Mouse (Mus musculus): ENCODE results near the gene Hrk. TPM values are rescaled to one million over a fixed set of nuclear protein-coding genes. Genes with fewer than 3 reads are reported as not detected.

The Hrk gene
- polyA plus RNA-seq (2016; fragmentation: Nextera tagmentation; extraction: Ambion mirVana): 4.3 and 5.3 TPM in 2 replicates

GRCm38 (mm10) chr5:118164581-118164980 is at the start of gene Hrk:
Gene Hrk (plus strand): TSS chr5:118164648.
- no peaks in the 10 kb centered on the region for H3K36me3 ChIP-seq
- no peak within 1 kb of the TSS for H3K27ac ChIP-seq
- no peak within 1 kb of the TSS for H3K4me2 ChIP-seq (replicated peaks)
- H3K9me3 ChIP-seq: no peaks in the 10 kb centered on the region
- 65% methylated on average over 12 of the region's 12 CpGs for WGBS
- H3K4me3 ChIP-seq: no peak within 1 kb of the TSS
- H3K9ac ChIP-seq: no peak within 1 kb of the TSS
- peaks cover 50% of the 10 kb centered on the region for H3K27me3 ChIP-seq (replicated peaks)
- H3K4me1 ChIP-seq: peaks cover 5% of the 10 kb centered on the region
- no peak for ATAC-seq (ENCODE audit: low FRiP score, low read depth)

- Histone ChIP-seq H3K27ac (no peak overlapping the region), H3K4me2 (replicated peaks) (peak overlapping the region; percentile 9; the same call in 1 of the 2 replicates), H3K9ac (no peak overlapping the region), H3K4me1 (peaks cover 19% of the 10 kb centered on the region; the same call in 1 of the 2 replicates), H3K27me3 (replicated peaks) (no peaks in the 10 kb centered on the region), H3K36me3 (0 out of 2 replicates have a peak, but pooled peaks cover 5% of the 10 kb centered on the region), H3K4me3 (no peak overlapping the region), H3K9me3 (no peaks in the 10 kb centered on the region)
- no peak for ATAC-seq (ENCODE audit: low FRiP score, low read depth)
- 79% methylated on average over 3 of the region's 3 CpGs for WGBS
Measured at GRCm38 (mm10) chr5:118118351-118118750, 46.1 kb upstream of the Hrk start.

GRCm38 (mm10) chr5:118118922-118119321 is 45.5 kb upstream of the Hrk start:
- Histone ChIP-seq H3K36me3 (0 out of 2 replicates have a peak, but pooled peaks cover 5% of the 10 kb centered on the region), H3K27me3 (replicated peaks) (no peaks in the 10 kb centered on the region), H3K27ac (no peak overlapping the region), H3K9ac (no peak overlapping the region), H3K4me2 (replicated peaks) (no peak overlapping the region; the same call in 1 of the 2 replicates), H3K4me1 (peaks cover 19% of the 10 kb centered on the region; the same call in 1 of the 2 replicates), H3K4me3 (no peak overlapping the region), H3K9me3 (no peaks in the 10 kb centered on the region)
- WGBS: 76% methylated on average over 5 of the region's 5 CpGs
- no peak for ATAC-seq (ENCODE audit: low FRiP score, low read depth)

- Histone ChIP-seq H3K4me1 (peaks cover 16% of the 10 kb centered on the region; the same call in 1 of the 2 replicates), H3K4me3 (no peak overlapping the region), H3K36me3 (peaks cover 16% of the 10 kb centered on the region; the same call in 1 of the 2 replicates), H3K9ac (no peak overlapping the region), H3K4me2 (replicated peaks) (no peak overlapping the region), H3K27me3 (replicated peaks) (no peaks in the 10 kb centered on the region), H3K27ac (no peak overlapping the region), H3K9me3 (no peaks in the 10 kb centered on the region)
- WGBS: 25% methylated on average over 2 of the region's 2 CpGs
- no peak for ATAC-seq (ENCODE audit: low FRiP score, low read depth)
Measured at GRCm38 (mm10) chr5:118120670-118121069, 43.8 kb upstream of the Hrk start.

- Histone ChIP-seq H3K27me3 (replicated peaks) (no peaks in the 10 kb centered on the region), H3K27ac (no peak overlapping the region), H3K9ac (no peak overlapping the region), H3K4me1 (peaks cover 15% of the 10 kb centered on the region; the same call in 1 of the 2 replicates), H3K4me3 (no peak overlapping the region), H3K36me3 (peaks cover 22% of the 10 kb centered on the region), H3K4me2 (replicated peaks) (no peak overlapping the region), H3K9me3 (no peaks in the 10 kb centered on the region)
- ATAC-seq (ENCODE audit: low FRiP score, low read depth): no peak
- WGBS: 89% methylated on average over 4 of the region's 4 CpGs
Measured at GRCm38 (mm10) chr5:118121928-118122327, 42.5 kb upstream of the Hrk start.

GRCm38 (mm10) chr5:118123096-118123495 is 41.4 kb upstream of the Hrk start:
- no peaks in the 10 kb centered on the region for H3K9me3 ChIP-seq
- peaks cover 33% of the 10 kb centered on the region for H3K36me3 ChIP-seq
- H3K9ac ChIP-seq: no peak overlapping the region

GRCm38 (mm10) chr5:118126671-118127070 is 37.8 kb upstream of the Hrk start:
- H3K9me3 ChIP-seq: no peaks in the 10 kb centered on the region
- no peak overlapping the region for H3K27ac ChIP-seq
- H3K4me1 ChIP-seq: 0 out of 2 replicates have a peak, but pooled peaks cover 3% of the 10 kb centered on the region
- H3K9ac ChIP-seq: no peak overlapping the region
- no peaks in the 10 kb centered on the region for H3K27me3 ChIP-seq (replicated peaks)
- H3K4me3 ChIP-seq: no peak overlapping the region
- H3K4me2 ChIP-seq (replicated peaks): no peak overlapping the region
- peaks cover 41% of the 10 kb centered on the region for H3K36me3 ChIP-seq
- no peak for ATAC-seq (ENCODE audit: low FRiP score, low read depth)
- WGBS: 84% methylated on average over 4 of the region's 4 CpGs

More at GRCm38 (mm10) chr5:118123096-118123495, 41.4 kb upstream of the Hrk start:
- Histone ChIP-seq H3K4me1 (peaks cover 15% of the 10 kb centered on the region; the same call in 1 of the 2 replicates), H3K4me3 (no peak overlapping the region), H3K4me2 (replicated peaks) (no peak overlapping the region), H3K27ac (no peak overlapping the region), H3K27me3 (replicated peaks) (no peaks in the 10 kb centered on the region)
- WGBS: 77% methylated on average over 10 of the region's 10 CpGs
- ATAC-seq (ENCODE audit: low FRiP score, low read depth): no peak

GRCm38 (mm10) chr5:118128208-118128607 is 36.2 kb upstream of the Hrk start:
- ATAC-seq (ENCODE audit: low FRiP score, low read depth): no peak
- Histone ChIP-seq H3K27me3 (replicated peaks) (no peaks in the 10 kb centered on the region), H3K36me3 (peaks cover 41% of the 10 kb centered on the region), H3K4me2 (replicated peaks) (no peak overlapping the region), H3K4me1 (peaks cover 3% of the 10 kb centered on the region; the same call in 1 of the 2 replicates), H3K9ac (no peak overlapping the region), H3K9me3 (no peaks in the 10 kb centered on the region), H3K4me3 (no peak overlapping the region), H3K27ac (no peak overlapping the region)
- WGBS: 84% methylated on average over 6 of the region's 6 CpGs

- H3K4me2 ChIP-seq (replicated peaks): no peak overlapping the region
- H3K4me3 ChIP-seq: no peak overlapping the region
- WGBS: 87% methylated on average over 9 of the region's 9 CpGs
- no peak overlapping the region for H3K9ac ChIP-seq
- no peak overlapping the region for H3K27ac ChIP-seq
- peaks cover 5% of the 10 kb centered on the region; the same call in 1 of the 2 replicates for H3K4me1 ChIP-seq
- H3K36me3 ChIP-seq: peaks cover 41% of the 10 kb centered on the region
- H3K27me3 ChIP-seq (replicated peaks): no peaks in the 10 kb centered on the region
- no peak for ATAC-seq (ENCODE audit: low FRiP score, low read depth)
- H3K9me3 ChIP-seq: no peaks in the 10 kb centered on the region
Measured at GRCm38 (mm10) chr5:118128651-118129050, 35.8 kb upstream of the Hrk start.

- Histone ChIP-seq H3K9me3 (no peaks in the 10 kb centered on the region), H3K27ac (peak overlapping the region; percentile 10; the same call in 1 of the 2 replicates), H3K9ac (no peak overlapping the region), H3K4me2 (replicated peaks) (no peak overlapping the region), H3K27me3 (replicated peaks) (no peaks in the 10 kb centered on the region), H3K4me3 (no peak overlapping the region), H3K36me3 (peaks cover 25% of the 10 kb centered on the region), H3K4me1 (peaks cover 9% of the 10 kb centered on the region; the same call in 1 of the 2 replicates)
- no peak for ATAC-seq (ENCODE audit: low FRiP score, low read depth)
- WGBS: 65% methylated on average over 5 of the region's 5 CpGs
Measured at GRCm38 (mm10) chr5:118136391-118136790, 28.1 kb upstream of the Hrk start.

GRCm38 (mm10) chr5:118139630-118140029 is 24.8 kb upstream of the Hrk start:
- Histone ChIP-seq H3K9ac (no peak overlapping the region), H3K4me1 (peaks cover 6% of the 10 kb centered on the region; the same call in 1 of the 2 replicates), H3K4me3 (no peak overlapping the region), H3K36me3 (peaks cover 41% of the 10 kb centered on the region), H3K4me2 (replicated peaks) (no peak overlapping the region), H3K27ac (no peak overlapping the region), H3K9me3 (no peaks in the 10 kb centered on the region), H3K27me3 (replicated peaks) (no peaks in the 10 kb centered on the region)
- 89% methylated on average over 8 of the region's 8 CpGs for WGBS
- no peak for ATAC-seq (ENCODE audit: low FRiP score, low read depth)

GRCm38 (mm10) chr5:118142471-118142870 is 22.0 kb upstream of the Hrk start:
- no peak overlapping the region for H3K4me2 ChIP-seq (replicated peaks)
- ATAC-seq (ENCODE audit: low FRiP score, low read depth): no peak
- H3K27ac ChIP-seq: no peak overlapping the region
- no peaks in the 10 kb centered on the region for H3K27me3 ChIP-seq (replicated peaks)
- H3K4me3 ChIP-seq: no peak overlapping the region
- no peaks in the 10 kb centered on the region for H3K9me3 ChIP-seq
- WGBS: 86% methylated on average over 8 of the region's 8 CpGs
- H3K9ac ChIP-seq: no peak overlapping the region
- peaks cover 41% of the 10 kb centered on the region for H3K36me3 ChIP-seq
- H3K4me1 ChIP-seq: peaks cover 20% of the 10 kb centered on the region
